Mouse (Mus musculus) liver, adult 2 months (tissue): ENCODE data around the gene Psme2b. TPM values are rescaled to one million over a fixed set of nuclear protein-coding genes. Genes with fewer than 3 reads are reported as not detected.
"Not testable (repeated sequence)": the region's sequence is repeated elsewhere in the genome, so short reads cannot be mapped to it uniquely, and the experiment has no call there.

Experiments used
- DNase-seq: peaks from one replicate; pipeline ENCODE4 v3.0.0-alpha.2; 2011; ENCODE audit warnings: low read depth, low spot score; ENCODE audit errors: extremely low read depth
- H3K27ac ChIP-seq: fragments of 200-500 bp; replicated peaks from 2 replicates; pipeline ENCODE4 v1.5.1; 2012; ENCODE audit warnings: low read depth, mild to moderate bottlenecking, control low read depth, inconsistent platforms, low read length; ENCODE audit not compliant: insufficient read depth
- H3K27me3 ChIP-seq: fragments of 200-500 bp; 2 replicates; pipeline ENCODE4 v1.6.1; 2012; ENCODE audit warnings: mild to moderate bottlenecking, moderate library complexity, low read length, inconsistent platforms; ENCODE audit not compliant: control insufficient read depth, insufficient read depth
- H3K36me3 ChIP-seq: fragments of 200-500 bp; 2 replicates; pipeline ENCODE4 v1.6.1; 2012; ENCODE audit warnings: low read length, inconsistent platforms; ENCODE audit not compliant: control insufficient read depth, insufficient read depth
- H3K4me1 ChIP-seq: fragments of 200-500 bp; 2 replicates; pipeline ENCODE4 v1.6.1; 2011; ENCODE audit warnings: low read length; ENCODE audit not compliant: control insufficient read depth, insufficient read depth
- H3K4me3 ChIP-seq: fragments of 200-500 bp; 2 replicates; pipeline ENCODE4 v1.5.1; 2011; ENCODE audit warnings: low read depth, mild to moderate bottlenecking, control low read depth, low read length, moderate library complexity; ENCODE audit not compliant: insufficient read depth
- H3K79me2 ChIP-seq: fragments of 200-500 bp; 2 replicates; pipeline ENCODE4 v1.6.1; 2012; ENCODE audit warnings: inconsistent platforms, mild to moderate bottlenecking, low read length, moderate library complexity; ENCODE audit not compliant: control insufficient read depth, insufficient read depth
- H3K9ac ChIP-seq: fragments of 200-500 bp; 2 replicates; pipeline ENCODE4 v1.6.1; 2012; ENCODE audit warnings: low read depth, mild to moderate bottlenecking, control low read depth, inconsistent platforms, low read length
- WGBS: fragments of 180-500 bp; shearing (Covaris S2); methylation state at CpG from one replicate; pipeline ENCODE4 v1.1.7; 2018; 5-methylcytosine and 5-hydroxymethylcytosine counted together
- polyA plus RNA-seq: library from polyadenylated mRNA; depleted of rRNA; stranded (reverse); fragments of >200 nt; gene quantifications from 2 replicates; pipeline ENCODE4 v1.2.3, GENCODE M21; 2012
- total RNA-seq: library from RNA; depleted of rRNA; stranded (reverse); fragments of >200 nt; gene quantifications from 2 replicates; pipeline ENCODE4 v1.2.3, GENCODE M21; 2014

The Psme2b gene
- total and polyA plus RNA-seq, 2 experiments: 2.5 to 4.0 TPM

GRCm38 (mm10) chr11:48978240-48978939 is 32.4 kb upstream of the Psme2b start, which contains the start of gene Olfr56:
Gene Olfr56 (plus strand): TSS chr11:48978889.
- H3K79me2 ChIP-seq, H3K4me1 ChIP-seq, H3K27me3 ChIP-seq, H3K27ac ChIP-seq, H3K4me3 ChIP-seq, H3K36me3 ChIP-seq, H3K9ac ChIP-seq, DNase-seq: not testable (repeated sequence)
- no CpG with 5 or more reads among the region's 1 CpGs for WGBS

DNA sequence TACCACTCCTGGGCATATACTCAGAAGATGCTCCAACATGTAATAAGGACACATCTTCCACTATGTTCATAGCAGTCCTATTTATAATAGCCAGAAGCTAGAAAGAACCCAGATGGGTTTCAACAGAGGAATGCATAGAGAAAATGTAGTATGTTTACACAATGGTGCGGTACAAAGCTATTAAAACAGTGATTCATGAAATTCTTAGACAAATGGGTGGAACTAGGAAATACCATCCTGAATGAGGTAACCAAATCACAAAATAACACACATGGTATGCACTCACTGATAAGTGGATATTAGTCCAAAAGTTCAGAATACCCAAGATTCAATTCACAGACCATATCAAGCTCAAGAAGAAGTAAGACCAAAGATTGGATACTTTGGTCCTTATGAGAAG is 28.7 kb upstream of the Psme2b start:
- not testable (repeated sequence) for H3K4me1 ChIP-seq, H3K79me2 ChIP-seq, H3K27ac ChIP-seq, DNase-seq, H3K36me3 ChIP-seq, H3K9ac ChIP-seq, H3K4me3 ChIP-seq, H3K27me3 ChIP-seq
- WGBS: no CpG with 5 or more reads among the region's 1 CpGs

- DNase-seq, H3K4me1 ChIP-seq, H3K79me2 ChIP-seq, H3K36me3 ChIP-seq, H3K27me3 ChIP-seq, H3K9ac ChIP-seq, H3K4me3 ChIP-seq, H3K27ac ChIP-seq: not testable (repeated sequence)
These were observed 6.7 kb downstream of the Psme2b start for GRCm38 (mm10) chr11:48939286-48939685.

DNA sequence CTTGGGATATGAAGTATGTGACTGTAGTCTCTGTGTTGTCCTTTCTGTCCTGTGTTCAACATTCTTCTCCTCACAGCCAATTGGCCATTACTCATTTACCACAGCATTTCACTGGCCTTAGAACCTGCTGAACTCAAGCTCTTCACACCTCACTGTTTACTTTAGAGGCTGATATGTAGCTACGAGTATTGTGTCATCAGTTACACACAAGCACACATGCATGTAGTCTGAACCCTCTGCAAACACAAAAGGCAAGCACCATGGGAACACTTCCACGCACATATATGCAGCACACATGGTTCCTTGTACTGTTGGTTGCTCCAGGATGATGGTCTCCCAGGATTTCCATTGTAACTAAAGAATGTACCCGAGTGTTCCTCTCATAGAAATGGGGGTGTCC is 10.7 kb downstream of the Psme2b start:
- not testable (repeated sequence) for H3K36me3 ChIP-seq, H3K79me2 ChIP-seq, H3K4me3 ChIP-seq, H3K9ac ChIP-seq, H3K27me3 ChIP-seq, H3K27ac ChIP-seq, DNase-seq, H3K4me1 ChIP-seq
- WGBS: no CpG with 5 or more reads among the region's 3 CpGs

DNA sequence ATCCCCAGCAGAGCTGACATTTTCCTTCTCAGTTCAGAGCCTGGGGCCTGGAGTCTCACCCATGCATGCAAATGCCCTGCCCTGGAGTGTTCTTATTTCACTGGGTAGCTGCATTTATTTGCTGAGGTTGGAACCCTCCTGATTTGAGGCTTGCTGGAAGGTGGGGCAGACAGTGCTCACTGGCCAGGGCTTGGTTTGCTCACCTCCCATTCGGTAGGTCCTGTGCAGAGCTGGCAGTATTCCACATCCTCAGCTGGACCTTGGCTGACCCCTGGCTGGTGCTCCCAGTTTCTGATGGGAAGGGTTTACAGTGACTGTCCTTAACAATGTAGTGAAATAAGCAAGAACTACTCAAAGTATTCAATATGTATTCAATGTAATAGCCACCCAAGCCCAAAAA is 12.1 kb downstream of the Psme2b start:
- H3K36me3 ChIP-seq, H3K4me3 ChIP-seq, H3K4me1 ChIP-seq, H3K9ac ChIP-seq, DNase-seq, H3K79me2 ChIP-seq, H3K27ac ChIP-seq, H3K27me3 ChIP-seq: not testable (repeated sequence)
- 7% methylated on average over 1 of the region's 1 CpGs for WGBS

DNA sequence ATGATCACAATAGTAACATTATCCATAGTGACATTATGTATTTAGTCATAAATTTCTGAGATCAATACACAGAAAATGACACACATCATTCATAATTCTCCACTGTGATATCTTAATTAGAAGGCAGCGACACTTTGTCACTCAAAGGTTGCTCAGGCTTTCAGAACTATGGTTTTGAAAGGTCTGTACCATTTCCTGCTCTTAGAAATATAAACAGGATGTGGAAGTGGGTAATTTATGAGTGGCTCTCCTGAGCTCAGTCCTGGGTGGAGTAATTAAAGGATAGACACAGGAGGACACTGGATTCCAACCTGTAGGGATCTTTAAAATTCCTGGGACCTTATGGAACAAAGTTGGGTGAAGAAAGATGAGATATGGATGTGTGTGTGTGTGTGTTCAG is 12.6 kb downstream of the Psme2b start:
- not testable (repeated sequence) for H3K36me3 ChIP-seq, H3K9ac ChIP-seq, H3K79me2 ChIP-seq, H3K27ac ChIP-seq, H3K27me3 ChIP-seq, DNase-seq, H3K4me1 ChIP-seq, H3K4me3 ChIP-seq
- 89% methylated on average over 1 of the region's 1 CpGs for WGBS

- DNase-seq, H3K4me1 ChIP-seq, H3K4me3 ChIP-seq, H3K27me3 ChIP-seq, H3K36me3 ChIP-seq, H3K27ac ChIP-seq, H3K9ac ChIP-seq, H3K79me2 ChIP-seq: not testable (repeated sequence)
- WGBS: 89% methylated on average over 1 of the region's 1 CpGs
These were observed 17.9 kb downstream of the Psme2b start for GRCm38 (mm10) chr11:48928068-48928467.

GRCm38 (mm10) chr11:48926437-48926836 is 19.6 kb downstream of the Psme2b start:
- H3K36me3 ChIP-seq, H3K9ac ChIP-seq, DNase-seq, H3K27me3 ChIP-seq, H3K27ac ChIP-seq, H3K4me3 ChIP-seq, H3K4me1 ChIP-seq, H3K79me2 ChIP-seq: not testable (repeated sequence)

GRCm38 (mm10) chr11:48923818-48924217 is 22.2 kb downstream of the Psme2b start:
- not testable (repeated sequence) for H3K27me3 ChIP-seq, DNase-seq
- 80% methylated on average over 5 of the region's 5 CpGs for WGBS

More at GRCm38 (mm10) chr11:48923818-48924217, 22.2 kb downstream of the Psme2b start:
- H3K36me3 ChIP-seq, H3K9ac ChIP-seq, H3K27ac ChIP-seq, H3K4me1 ChIP-seq, H3K79me2 ChIP-seq, H3K4me3 ChIP-seq: not testable (repeated sequence)
